Mouse (Mus musculus) adrenal gland, postnatal 4 days (tissue): ENCODE results near the gene Kat2a. TPM values are rescaled to one million over a fixed set of nuclear protein-coding genes. Genes with fewer than 3 reads are reported as not detected.
"Not testable (repeated sequence)": the region's sequence is repeated elsewhere in the genome, so short reads cannot be mapped to it uniquely, and the experiment has no call there.

Source experiments
- DNase-seq, 2 experiments: peaks; one replicate each; pipeline ENCODE4 v3.0.0; 2021 to 2022; ENCODE audit warnings: low spot score in 2 of 2, mixed read lengths in 2 of 2
- total RNA-seq, 2 experiments: library from RNA; stranded (reverse); gene quantifications; 2 replicates each; pipeline ENCODE4 v1.2.3; 2021

The Kat2a gene
- total RNA-seq, 2 experiments from 2014 or later: 54.4 to 56.9 TPM

GRCm38 (mm10) chr11:100681826-100682225, 30.4 kb downstream of the Kat2a start:
- no peak for DNase-seq

- no peak for DNase-seq
Observed at GRCm38 (mm10) chr11:100677810-100678209, 34.5 kb downstream of the Kat2a start.

GRCm38 (mm10) chr11:100673169-100673568, 39.1 kb downstream of the Kat2a start:
- DNase-seq: peak in 1 of 2 experiments; percentile 19

- no peak for DNase-seq
Observed at GRCm38 (mm10) chr11:100671956-100672355, 40.3 kb downstream of the Kat2a start.

- no peak for DNase-seq
Observed at GRCm38 (mm10) chr11:100671049-100671448, 41.2 kb downstream of the Kat2a start.

GRCm38 (mm10) chr11:100659806-100660205, 52.5 kb downstream of the Kat2a start:
- DNase-seq: no peak

- DNase-seq: no peak
Observed at GRCm38 (mm10) chr11:100656458-100656857, 55.8 kb downstream of the Kat2a start.

- not testable (repeated sequence) for DNase-seq
Observed at GRCm38 (mm10) chr11:100655589-100655988, 56.7 kb downstream of the Kat2a start.

Other genes with a start within 250 kb of the Kat2a start
- gene Klhl11, start 239.7 kb downstream of the Kat2a start, total RNA-seq: 10 to 100 TPM; 48.8 to 50.0 TPM
- 100 to 1,000 TPM; 420 to 464 TPM for gene Acly, start 184.5 kb downstream of the Kat2a start, total RNA-seq
- 1 to 10 TPM; 2.2 TPM for gene Ttc25, start 166.9 kb downstream of the Kat2a start, total RNA-seq
- gene Cnp, start 137.6 kb downstream of the Kat2a start, total RNA-seq: 10 to 100 TPM; 49.5 to 51.3 TPM
- 10 to 100 TPM; 49.5 to 50.0 TPM for gene Nkiras2, start 93.2 kb downstream of the Kat2a start, total RNA-seq
- gene Dnajc7, start 92.3 kb downstream of the Kat2a start, total RNA-seq: 100 to 1,000 TPM; 296 to 306 TPM
- under 1 TPM; 0.59 to 0.64 TPM for gene Zfp385c, start 20.0 kb downstream of the Kat2a start, total RNA-seq
- 10 to 100 TPM; 12.6 to 14.2 TPM for gene Dhx58, start 8.2 kb downstream of the Kat2a start, total RNA-seq
- gene Hspb9, start 1.4 kb upstream of the Kat2a start, total RNA-seq: 1 to 10 TPM in 1 of 2 experiments, under 1 TPM in 1; 0.51 to 1.0 TPM
- gene Rab5c, start 25.8 kb upstream of the Kat2a start, total RNA-seq: 100 to 1,000 TPM; 171 to 182 TPM
- gene Kcnh4, start 47.5 kb upstream of the Kat2a start, total RNA-seq: under 1 TPM; 0.39 to 0.40 TPM
- gene Hcrt, start 50.5 kb upstream of the Kat2a start, total RNA-seq: not detected
- gene Ghdc, start 58.5 kb upstream of the Kat2a start, total RNA-seq: 10 to 100 TPM; 15.4 to 15.5 TPM
- 10 to 100 TPM; 68.2 to 68.7 TPM for gene Stat5b, start 138.3 kb upstream of the Kat2a start, total RNA-seq
- 10 to 100 TPM; 34.1 to 42.1 TPM for gene Stat5a, start 146.9 kb upstream of the Kat2a start, total RNA-seq
- gene Stat3, start 227.1 kb upstream of the Kat2a start, total RNA-seq: 10 to 100 TPM; 72.8 to 74.9 TPM